Mouse (Mus musculus) G1E (cell line): ENCODE results near the gene Lrrc9.

ENCODE experiments used
- CTCF ChIP-seq: IDR thresholded peaks from 2 replicates; pipeline ENCODE4 v1.5.1; 2012; ENCODE audit warnings: low read depth, low read length, inconsistent platforms, mixed read lengths
- GATA1 ChIP-seq: IDR thresholded peaks from 2 replicates; pipeline ENCODE4 v1.6.1; 2012; ENCODE audit warnings: borderline replicate concordance, low read length, inconsistent platforms, mixed read lengths

DNA sequence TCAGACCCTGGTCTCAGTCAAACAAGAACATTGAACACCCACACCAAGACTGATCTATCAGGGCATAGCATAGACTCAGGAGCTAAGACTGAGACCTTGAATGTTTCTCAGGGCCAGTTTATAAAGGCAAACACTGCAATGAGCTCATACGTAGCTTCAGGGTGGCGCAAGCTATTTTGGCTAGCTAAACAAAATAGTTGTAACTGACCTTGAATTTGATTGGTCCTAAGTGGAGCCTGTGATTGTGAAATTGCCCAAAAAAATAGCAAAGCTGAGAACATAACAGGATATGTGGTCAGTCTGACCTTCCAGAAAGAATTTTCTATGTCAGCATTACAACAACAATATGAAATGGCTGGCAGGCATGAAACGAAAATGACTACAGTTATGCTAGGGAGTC lies 48.3 kb downstream of the Lrrc9 start:
- TF ChIP-seq CTCF (no peak), GATA1 (no peak)
